Mouse (Mus musculus) hindbrain, embryonic 14.5 days (tissue): ENCODE data around the gene Arid5b. TPM values are rescaled to one million over a fixed set of nuclear protein-coding genes. Genes with fewer than 3 reads are reported as not detected.

Experiments
- ATAC-seq: fragments of 200-750 bp; cut with Nextera tagmentation; 2 replicates; pipeline ENCODE4 v1.8.0; 2017; ENCODE audit warnings: moderate number of reproducible peaks, mild to moderate bottlenecking, moderate TSS enrichment, moderate library complexity; ENCODE audit not compliant: low FRiP score
- DNase-seq: peaks from one replicate; pipeline ENCODE4 v3.0.0-alpha.2; 2015; ENCODE audit warnings: low spot score
- H3K27ac ChIP-seq: fragments of 300-500 bp; sonication (generic); 2 replicates; pipeline ENCODE4 v1.5.1; 2014; ENCODE audit warnings: mild to moderate bottlenecking, moderate library complexity
- H3K27me3 ChIP-seq: fragments of 300-500 bp; sonication (generic); 2 replicates; pipeline ENCODE4 v1.6.1; 2014; ENCODE audit warnings: mild to moderate bottlenecking, low read length, mixed read lengths; ENCODE audit not compliant: control insufficient read depth, insufficient read depth
- H3K36me3 ChIP-seq: fragments of 300-500 bp; sonication (generic); replicated peaks from 2 replicates; pipeline ENCODE4 v1.6.1; 2014; ENCODE audit not compliant: control insufficient read depth, insufficient read depth
- H3K4me1 ChIP-seq: fragments of 300-500 bp; sonication (generic); replicated peaks from 2 replicates; pipeline ENCODE4 v1.6.1; 2014; ENCODE audit warnings: antibody characterized with exemption, low read length, mixed read lengths; ENCODE audit not compliant: control insufficient read depth, insufficient read depth
- H3K4me2 ChIP-seq: fragments of 300-500 bp; sonication (generic); replicated peaks from 2 replicates; pipeline ENCODE4 v1.6.1; 2014; ENCODE audit warnings: mild to moderate bottlenecking, moderate library complexity
- H3K4me3 ChIP-seq: fragments of 300-500 bp; sonication (generic); replicated peaks from 2 replicates; pipeline ENCODE4 v1.5.1; 2014; ENCODE audit warnings: mild to moderate bottlenecking, low read length
- H3K9ac ChIP-seq: fragments of 300-500 bp; sonication (generic); 2 replicates; pipeline ENCODE4 v1.6.1; 2014
- H3K9me3 ChIP-seq: fragments of 300-500 bp; sonication (generic); 2 replicates; pipeline ENCODE4 v1.6.1; 2016; ENCODE audit warnings: low read length; ENCODE audit not compliant: control insufficient read depth
- WGBS: fragments of 180-500 bp; shearing (Covaris S2); extraction: QIAGEN DNeasy Blood & Tissue Kit; methylation state at CpG from one replicate; pipeline ENCODE4 v1.1.7; 2014; 5-methylcytosine and 5-hydroxymethylcytosine counted together
- polyA plus RNA-seq: library from polyadenylated mRNA; unstranded; fragments of >200 nt; fragmentation: Nextera tagmentation; extraction: Ambion mirVana; gene quantifications from 2 replicates; pipeline ENCODE4 v1.2.1, GENCODE M21; 2014

The Arid5b gene
- polyA plus RNA-seq, 1 experiment from 2014 or later, result 21.0 TPM

DNA sequence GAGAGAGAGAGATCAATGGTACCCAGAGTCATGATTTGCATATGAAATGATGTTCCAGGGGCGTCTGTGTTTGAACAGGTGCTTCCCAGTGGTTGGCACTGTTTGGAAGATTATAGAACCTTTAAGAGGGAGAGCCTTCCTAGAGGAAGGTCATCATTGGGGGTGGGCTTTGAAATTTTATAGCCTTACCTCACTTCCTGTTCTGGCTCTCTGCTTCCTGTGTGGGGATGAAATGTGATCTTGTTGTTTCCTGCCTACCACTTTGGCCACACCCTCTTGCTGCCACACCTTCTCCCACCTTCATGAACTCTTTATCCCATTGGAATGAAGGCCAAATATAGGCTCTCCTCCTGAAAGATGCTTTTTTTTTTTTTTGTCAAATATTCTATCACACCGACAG, 55.9 kb downstream of the Arid5b start:
- H3K27me3 ChIP-seq, result no peaks in the 10 kb centered on the region
- ATAC-seq (no peak), DNase-seq (no peak)
- no peaks in the 10 kb centered on the region for H3K9me3 ChIP-seq
- H3K36me3 ChIP-seq, result no peaks in the 10 kb centered on the region; the same call in 1 of the 2 replicates
- no peaks in the 10 kb centered on the region for H3K4me1 ChIP-seq
- no peak overlapping the region for H3K9ac ChIP-seq
- no peak overlapping the region for H3K27ac ChIP-seq
- H3K4me3 ChIP-seq, result no peak overlapping the region
- H3K4me2 ChIP-seq, result no peak overlapping the region
- 85% methylated on average over 2 of the region's 2 CpGs for WGBS

DNA sequence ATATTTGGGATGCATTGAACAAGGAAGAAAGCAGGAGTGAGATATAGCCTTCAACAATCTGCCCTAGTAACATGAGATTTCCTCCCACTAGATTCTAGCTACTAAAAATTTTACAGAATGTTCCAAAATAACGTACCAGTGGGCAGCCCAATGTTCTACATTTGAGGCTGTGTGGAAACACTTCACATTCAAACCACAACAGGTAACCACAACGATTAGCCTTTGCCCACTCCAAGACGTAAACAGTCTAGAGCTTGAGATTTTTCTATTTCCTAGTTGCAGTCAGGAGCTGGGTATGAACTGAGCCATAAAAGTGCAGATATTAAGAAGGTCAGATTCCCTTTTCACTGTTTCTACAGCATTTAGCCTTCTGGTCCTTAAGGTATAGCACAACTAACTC, 56.5 kb downstream of the Arid5b start:
- H3K27ac ChIP-seq, result no peak overlapping the region
- WGBS, result 93% methylated on average over 3 of the region's 3 CpGs
- no peak overlapping the region for H3K4me2 ChIP-seq
- H3K9ac ChIP-seq, result no peak overlapping the region
- ATAC-seq (no peak), DNase-seq (no peak)
- H3K4me1 ChIP-seq, result no peaks in the 10 kb centered on the region
- H3K36me3 ChIP-seq, result peaks cover 2% of the 10 kb centered on the region; the same call in 1 of the 2 replicates
- H3K4me3 ChIP-seq, result no peak overlapping the region
- no peaks in the 10 kb centered on the region for H3K27me3 ChIP-seq
- H3K9me3 ChIP-seq, result peaks cover 4% of the 10 kb centered on the region; the same call in 1 of the 2 replicates

DNA sequence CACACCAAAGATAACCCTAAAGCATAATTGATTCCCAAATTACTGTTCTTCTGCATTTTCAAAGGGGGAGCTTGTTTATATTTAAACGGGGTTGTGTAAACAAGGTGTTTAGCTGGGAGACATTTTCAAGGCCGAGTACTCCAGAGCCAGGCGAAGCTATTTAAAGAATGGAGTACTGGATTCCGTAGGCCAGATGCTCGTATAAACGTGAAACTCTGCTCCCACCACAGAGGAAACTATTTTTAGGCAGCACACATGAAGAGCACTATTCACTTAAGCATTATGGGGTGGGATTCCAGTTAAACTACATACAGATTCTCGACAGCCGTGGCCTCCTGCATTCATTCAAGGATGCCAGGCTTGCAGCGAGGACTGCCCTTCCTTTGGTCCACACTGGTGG, 59.2 kb downstream of the Arid5b start:
- ATAC-seq (no peak), DNase-seq (no peak)
- peaks cover 7% of the 10 kb centered on the region; the same call in 1 of the 2 replicates for H3K36me3 ChIP-seq
- no peak overlapping the region for H3K4me3 ChIP-seq
- peaks cover 9% of the 10 kb centered on the region; the same call in 1 of the 2 replicates for H3K9me3 ChIP-seq
- 89% methylated on average over 9 of the region's 9 CpGs for WGBS
- H3K9ac ChIP-seq, result no peak overlapping the region
- no peak overlapping the region for H3K4me2 ChIP-seq
- H3K4me1 ChIP-seq, result no peaks in the 10 kb centered on the region
- H3K27me3 ChIP-seq, result no peaks in the 10 kb centered on the region
- H3K27ac ChIP-seq, result no peak overlapping the region

DNA sequence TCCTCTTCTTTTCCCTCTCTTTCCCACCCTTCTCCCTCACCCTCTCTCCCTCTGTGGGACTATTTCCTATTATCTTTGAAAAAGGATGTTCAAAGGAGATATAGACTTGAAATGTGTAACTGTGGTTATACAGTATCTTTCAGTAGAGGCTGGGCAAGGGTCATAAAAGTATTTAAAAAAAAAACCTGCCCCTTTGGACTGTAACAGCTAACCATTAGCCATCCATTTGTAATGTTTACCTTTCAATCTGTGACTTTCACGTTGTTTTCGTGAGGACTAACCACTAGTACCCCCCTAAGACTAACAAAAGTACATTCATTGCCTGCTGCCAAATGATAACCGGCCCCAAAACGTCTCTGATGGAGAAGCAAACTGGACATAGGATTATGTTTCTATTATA, 59.9 kb downstream of the Arid5b start:
- Histone ChIP-seq H3K27ac (no peak overlapping the region), H3K4me1 (no peaks in the 10 kb centered on the region), H3K4me2 (no peak overlapping the region), H3K9ac (no peak overlapping the region), H3K9me3 (peaks cover 9% of the 10 kb centered on the region; the same call in 1 of the 2 replicates), H3K27me3 (no peaks in the 10 kb centered on the region), H3K36me3 (peaks cover 7% of the 10 kb centered on the region; the same call in 1 of the 2 replicates), H3K4me3 (no peak overlapping the region)
- ATAC-seq, result no peak
- DNase-seq, result no peak
- WGBS, result 89% methylated on average over 4 of the region's 4 CpGs

DNA sequence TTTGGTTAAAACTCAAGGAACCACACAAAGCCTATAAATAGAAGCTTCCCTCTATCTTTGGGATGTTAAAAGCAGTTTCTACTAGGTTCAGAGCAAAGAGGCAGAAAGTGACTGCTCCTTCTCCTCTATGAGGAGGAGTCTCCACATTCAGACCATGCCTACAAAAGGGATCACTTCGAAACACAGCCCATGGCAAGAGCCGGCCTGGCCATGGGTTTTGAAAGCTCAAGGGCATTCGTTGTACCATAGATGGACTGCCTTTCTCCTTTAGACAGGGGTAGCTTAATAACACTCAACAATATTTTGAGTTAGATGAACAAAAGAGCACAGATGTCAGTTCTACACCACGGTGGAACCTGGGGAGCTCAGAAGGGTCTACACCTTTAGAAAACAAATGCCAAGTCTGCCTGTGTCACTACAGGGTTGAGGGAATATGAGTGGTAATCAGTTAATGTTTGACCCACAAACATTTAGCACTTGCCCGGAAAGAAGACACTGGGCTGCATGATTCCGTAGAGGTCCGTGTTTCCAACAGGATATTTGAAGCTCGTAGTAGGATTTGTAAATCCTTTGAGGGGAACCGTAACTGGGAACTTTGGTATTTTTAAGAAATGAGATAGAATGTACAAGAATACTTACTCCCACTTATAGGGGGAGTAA, 63.6 kb downstream of the Arid5b start:
- Histone ChIP-seq H3K9ac (no peak overlapping the region), H3K4me1 (0 out of 2 replicates have a peak, but pooled peaks cover 11% of the 10 kb centered on the region), H3K36me3 (peaks cover 7% of the 10 kb centered on the region; the same call in 1 of the 2 replicates), H3K27ac (no peak overlapping the region), H3K4me2 (no peak overlapping the region), H3K27me3 (no peaks in the 10 kb centered on the region), H3K4me3 (no peak overlapping the region), H3K9me3 (peaks cover 9% of the 10 kb centered on the region; the same call in 1 of the 2 replicates)
- ATAC-seq (no peak), DNase-seq (no peak)
- 96% methylated on average over 9 of the region's 9 CpGs for WGBS

DNA sequence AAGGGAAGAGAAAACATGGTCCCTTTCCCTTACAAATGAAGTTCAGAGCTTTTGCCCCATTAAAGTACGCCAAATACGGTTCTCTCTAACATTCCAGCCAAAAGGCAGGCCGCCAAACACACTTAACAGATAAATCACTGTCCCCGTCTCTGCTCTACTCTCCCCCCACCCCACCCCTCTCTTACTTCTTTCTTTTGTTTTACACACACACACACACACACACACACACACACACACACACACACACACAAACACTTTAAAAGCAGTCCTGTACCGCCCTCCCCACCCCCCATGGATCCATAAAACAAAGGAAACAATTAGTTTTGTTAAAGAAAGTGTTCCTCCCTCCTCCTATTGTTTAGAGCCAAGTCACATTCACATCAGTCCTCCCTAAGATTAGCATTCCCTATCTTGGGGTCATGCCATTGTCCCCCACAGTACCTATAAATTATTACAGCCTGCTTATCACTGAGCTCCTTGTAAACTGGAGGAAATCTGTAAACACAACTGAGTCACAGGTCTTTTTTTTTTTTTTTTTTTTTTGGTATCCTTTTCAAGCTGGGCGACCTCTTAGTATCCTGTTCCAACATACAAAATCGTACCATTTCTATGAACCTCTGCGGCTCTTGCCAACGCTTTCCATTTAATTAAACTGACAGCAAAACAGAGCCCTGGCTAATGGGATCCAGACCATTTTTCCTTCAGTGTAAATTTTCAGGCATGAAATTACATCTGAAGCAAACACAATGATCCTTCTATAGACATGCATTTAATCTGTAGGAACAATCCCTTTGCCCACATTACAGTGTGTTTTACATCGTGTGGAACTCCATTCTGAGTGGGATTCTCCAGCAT, 66.3 kb downstream of the Arid5b start:
- no peaks in the 10 kb centered on the region for H3K27me3 ChIP-seq
- peaks cover 29% of the 10 kb centered on the region for H3K4me1 ChIP-seq
- H3K4me3 ChIP-seq, result no peak overlapping the region
- WGBS, result 26% methylated on average over 10 of the region's 10 CpGs
- H3K9me3 ChIP-seq, result peaks cover 8% of the 10 kb centered on the region; the same call in 1 of the 2 replicates
- H3K9ac ChIP-seq, result no peak overlapping the region
- peaks cover 7% of the 10 kb centered on the region; the same call in 1 of the 2 replicates for H3K36me3 ChIP-seq
- DNase-seq (peak; percentile 49), ATAC-seq (peak; percentile 49; the same call in 1 of the 2 replicates)
- no peak overlapping the region for H3K4me2 ChIP-seq
- H3K27ac ChIP-seq, result no peak overlapping the region

DNA sequence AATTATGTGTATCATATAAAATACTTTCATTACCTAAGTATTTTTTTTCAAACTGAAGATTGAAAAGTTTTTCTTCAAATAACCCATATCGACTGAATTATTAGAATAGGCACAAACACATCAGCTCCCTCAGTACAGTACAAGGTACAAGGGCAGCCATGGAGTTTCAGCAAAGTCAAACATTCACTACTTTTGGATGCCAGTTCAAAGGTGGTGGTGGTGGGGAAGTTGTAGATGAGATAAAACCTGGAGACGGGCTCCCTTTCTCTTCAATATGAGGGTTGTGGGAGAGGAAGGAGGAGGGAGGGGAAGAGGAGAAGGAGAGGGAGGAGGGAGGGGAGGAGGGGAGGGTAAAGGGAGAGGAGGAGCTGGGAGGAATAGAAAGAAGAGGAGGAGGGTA, 67.0 kb downstream of the Arid5b start:
- no peak overlapping the region for H3K4me3 ChIP-seq
- no peak for ATAC-seq
- DNase-seq, result no peak
- H3K27me3 ChIP-seq, result no peaks in the 10 kb centered on the region
- 58% methylated on average over 2 of the region's 2 CpGs for WGBS
- H3K4me1 ChIP-seq, result peaks cover 29% of the 10 kb centered on the region
- H3K9me3 ChIP-seq, result peaks cover under 1% of the 10 kb centered on the region; the same call in 1 of the 2 replicates
- 0 out of 2 replicates have a peak, but pooled peaks cover 4% of the 10 kb centered on the region for H3K36me3 ChIP-seq
- H3K27ac ChIP-seq, result no peak overlapping the region
- no peak overlapping the region for H3K9ac ChIP-seq
- H3K4me2 ChIP-seq, result no peak overlapping the region

DNA sequence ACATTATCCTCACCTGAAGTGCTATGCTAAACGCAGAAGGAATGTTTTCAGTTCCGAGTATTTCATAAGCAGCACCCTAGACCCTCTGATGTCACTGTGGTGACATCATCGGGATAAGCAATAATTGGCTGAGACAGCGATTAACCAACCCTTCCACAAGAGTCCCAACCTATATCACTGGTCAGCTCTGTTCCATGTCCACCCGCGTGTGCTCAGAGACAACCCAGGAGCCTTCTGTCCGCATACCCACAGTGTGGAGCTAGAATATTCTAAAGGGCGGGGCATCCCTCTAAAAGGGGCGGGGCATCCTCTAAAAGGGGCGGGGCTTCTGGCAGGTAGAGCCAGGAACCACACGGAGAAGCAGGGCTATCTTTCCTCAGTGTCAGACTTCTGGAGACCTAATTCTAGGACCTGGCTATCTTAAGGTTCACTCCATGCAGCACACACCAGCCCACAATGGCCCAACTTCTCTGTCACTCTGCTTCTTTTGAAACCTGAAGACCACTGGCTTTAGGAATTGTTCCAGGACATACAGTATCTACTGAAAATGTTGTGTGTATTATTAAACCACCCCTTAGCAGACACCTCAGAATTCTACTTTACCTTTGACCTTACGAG, 68.4 kb downstream of the Arid5b start:
- Histone ChIP-seq H3K9me3 (no peaks in the 10 kb centered on the region), H3K9ac (no peak overlapping the region), H3K4me3 (no peak overlapping the region), H3K36me3 (no peaks in the 10 kb centered on the region), H3K27ac (no peak overlapping the region), H3K4me1 (peaks cover 29% of the 10 kb centered on the region), H3K27me3 (no peaks in the 10 kb centered on the region), H3K4me2 (no peak overlapping the region)
- ATAC-seq, result no peak
- 89% methylated on average over 12 of the region's 12 CpGs for WGBS
- no peak for DNase-seq

DNA sequence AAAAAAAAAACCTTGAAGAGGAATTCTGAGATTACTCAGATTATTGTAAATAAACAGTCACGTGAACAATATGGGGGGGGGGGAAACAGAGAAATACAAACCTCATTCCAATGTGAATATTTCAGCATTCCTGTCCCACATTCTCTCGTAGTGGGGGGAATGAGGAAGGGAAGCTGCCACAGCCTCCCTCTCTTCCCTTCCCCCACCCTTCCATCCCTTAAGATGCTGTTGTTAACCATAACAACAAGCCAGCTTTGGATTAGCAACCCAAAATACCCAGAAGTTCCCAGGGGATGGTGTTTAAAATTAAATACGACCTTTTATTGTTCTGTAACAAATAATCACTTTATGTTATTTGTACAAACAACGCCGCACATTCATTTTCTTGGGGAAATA, 69.9 kb downstream of the Arid5b start:
- H3K4me2 ChIP-seq, result peak overlapping the region; percentile 43
- ATAC-seq (no peak), DNase-seq (no peak)
- peak overlapping the region; percentile 70 for H3K27ac ChIP-seq
- 38% methylated on average over 5 of the region's 5 CpGs for WGBS
- no peak overlapping the region for H3K4me3 ChIP-seq
- H3K36me3 ChIP-seq, result no peaks in the 10 kb centered on the region
- peaks cover 29% of the 10 kb centered on the region for H3K4me1 ChIP-seq
- H3K27me3 ChIP-seq, result no peaks in the 10 kb centered on the region
- no peaks in the 10 kb centered on the region for H3K9me3 ChIP-seq
- no peak overlapping the region for H3K9ac ChIP-seq
